Mouse (Mus musculus) brain, embryonic 14.5 days (tissue): ENCODE measurements at regions not wholly inside any gene's neighbourhood (a gene's known extent, or its start where the extent isn't known, plus 50 kb on each side); places are given as distances from the start of the nearest gene placed in this dataset.

Experiments used
- DNase-seq: peaks from one replicate; pipeline ENCODE4 v3.0.0-alpha.2; 2011; ENCODE audit warnings: low read depth
- CTCF ChIP-seq: fragments of 200-500 bp; IDR thresholded peaks from 2 replicates; pipeline ENCODE4 v1.5.1; 2012; ENCODE audit warnings: inconsistent platforms, mild to moderate bottlenecking, moderate library complexity, borderline replicate concordance; ENCODE audit not compliant: insufficient read depth, insufficient read length; ENCODE audit errors: extremely low read depth
- POLR2A ChIP-seq: fragments of 200-500 bp; IDR thresholded peaks from 2 replicates; pipeline ENCODE4 v1.6.1; 2012; ENCODE audit warnings: mild to moderate bottlenecking, inconsistent platforms, borderline replicate concordance; ENCODE audit not compliant: poor library complexity, insufficient read depth, insufficient read length, severe bottlenecking; ENCODE audit errors: extremely low read depth

- peak; percentile 57 for DNase-seq
- TF ChIP-seq CTCF (no peak), POLR2A (no peak)
Observed at GRCm38 (mm10) chr16:91174401-91174800, 50.9 kb upstream of the Olig2 start.
